Mouse (Mus musculus) neural tube, embryonic 11.5 days (tissue): ENCODE measurements around the gene Vps16. TPM values are rescaled to one million over a fixed set of nuclear protein-coding genes. Genes with fewer than 3 reads are reported as not detected.

Experiments
- ATAC-seq: fragments of 200-750 bp; cut with Nextera tagmentation; 2 replicates; pipeline ENCODE4 v1.8.0; 2017; ENCODE audit warnings: moderate number of reproducible peaks, mild to moderate bottlenecking, moderate TSS enrichment, moderate library complexity; ENCODE audit not compliant: insufficient read depth, low FRiP score, low TSS enrichment
- DNase-seq: peaks from one replicate; pipeline ENCODE4 v3.0.0-alpha.2; 2015; ENCODE audit warnings: low spot score
- H3K27ac ChIP-seq: fragments of 300-500 bp; sonication (generic); 2 replicates; pipeline ENCODE4 v1.5.1; 2014; ENCODE audit warnings: low read depth, mild to moderate bottlenecking, low read length
- H3K27me3 ChIP-seq: fragments of 300-500 bp; sonication (generic); 2 replicates; pipeline ENCODE4 v1.6.1; 2014; ENCODE audit warnings: mild to moderate bottlenecking, low read length, mixed read lengths; ENCODE audit not compliant: control insufficient read depth, insufficient read depth
- H3K36me3 ChIP-seq: fragments of 300-500 bp; sonication (generic); 2 replicates; pipeline ENCODE4 v1.6.1; 2014; ENCODE audit warnings: mild to moderate bottlenecking, low read length, moderate library complexity, mixed read lengths; ENCODE audit not compliant: control insufficient read depth, insufficient read depth
- H3K4me1 ChIP-seq: fragments of 300-500 bp; sonication (generic); 2 replicates; pipeline ENCODE4 v1.6.1; 2014; ENCODE audit warnings: low read length, mixed read lengths; ENCODE audit not compliant: control insufficient read depth, insufficient read depth
- H3K4me2 ChIP-seq: fragments of 300-500 bp; sonication (generic); 2 replicates; pipeline ENCODE4 v1.6.1; 2014; ENCODE audit warnings: low read depth, mild to moderate bottlenecking, moderate library complexity
- H3K4me3 ChIP-seq: fragments of 300-500 bp; sonication (generic); 2 replicates; pipeline ENCODE4 v1.5.1; 2014; ENCODE audit warnings: low read depth, low read length
- H3K9ac ChIP-seq: fragments of 300-500 bp; sonication (generic); 2 replicates; pipeline ENCODE4 v1.6.1; 2014; ENCODE audit warnings: mild to moderate bottlenecking, low read length
- H3K9me3 ChIP-seq: fragments of 300-500 bp; sonication (generic); 2 replicates; pipeline ENCODE4 v1.6.1; 2016; ENCODE audit warnings: low read length; ENCODE audit not compliant: control insufficient read depth
- WGBS: fragments of 180-500 bp; shearing (Covaris S2); extraction: QIAGEN DNeasy Blood & Tissue Kit; methylation state at CpG from one replicate; pipeline ENCODE4 v1.1.7; 2014; 5-methylcytosine and 5-hydroxymethylcytosine counted together
- polyA plus RNA-seq: library from polyadenylated mRNA; unstranded; fragments of >200 nt; fragmentation: Nextera tagmentation; extraction: Ambion mirVana; gene quantifications from 2 replicates; pipeline ENCODE4 v1.2.1, GENCODE M21; 2014

The Vps16 gene
- polyA plus RNA-seq, 1 experiment from 2014 or later, result 85.7 TPM

DNA sequence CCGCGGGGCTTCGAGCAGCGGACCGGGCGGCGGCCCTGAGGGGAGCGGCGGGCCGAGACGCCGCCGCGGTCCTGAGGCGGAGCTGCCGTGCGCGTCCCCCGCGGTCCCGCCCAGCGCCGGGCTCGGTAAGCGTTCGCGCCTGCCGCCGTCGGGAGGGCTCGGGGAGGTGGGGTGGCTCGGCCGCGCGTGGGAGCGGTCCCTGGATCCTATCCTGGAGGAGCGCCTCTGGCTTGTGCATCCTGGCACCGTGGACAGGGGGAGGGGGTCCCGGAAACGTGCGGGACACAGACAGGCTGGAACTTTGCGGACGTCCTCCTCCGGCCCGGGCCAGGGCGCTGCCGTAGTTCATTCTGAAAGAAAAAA is 26.3 kb downstream of the Vps16 start:
- H3K9ac ChIP-seq, result peak overlapping the region; percentile 87
- DNase-seq (no peak), ATAC-seq (peak; percentile 83)
- no peaks in the 10 kb centered on the region for H3K9me3 ChIP-seq
- peak overlapping the region; percentile 82 for H3K4me2 ChIP-seq
- H3K36me3 ChIP-seq, result no peaks in the 10 kb centered on the region
- peak overlapping the region; percentile 92 for H3K4me3 ChIP-seq
- under 1% methylated on average over 39 of the region's 47 CpGs for WGBS
- 0 out of 2 replicates have a peak, but pooled peaks cover 3% of the 10 kb centered on the region for H3K27me3 ChIP-seq
- peak overlapping the region; percentile 72; the same call in 1 of the 2 replicates for H3K27ac ChIP-seq
- peaks cover 9% of the 10 kb centered on the region for H3K4me1 ChIP-seq

DNA sequence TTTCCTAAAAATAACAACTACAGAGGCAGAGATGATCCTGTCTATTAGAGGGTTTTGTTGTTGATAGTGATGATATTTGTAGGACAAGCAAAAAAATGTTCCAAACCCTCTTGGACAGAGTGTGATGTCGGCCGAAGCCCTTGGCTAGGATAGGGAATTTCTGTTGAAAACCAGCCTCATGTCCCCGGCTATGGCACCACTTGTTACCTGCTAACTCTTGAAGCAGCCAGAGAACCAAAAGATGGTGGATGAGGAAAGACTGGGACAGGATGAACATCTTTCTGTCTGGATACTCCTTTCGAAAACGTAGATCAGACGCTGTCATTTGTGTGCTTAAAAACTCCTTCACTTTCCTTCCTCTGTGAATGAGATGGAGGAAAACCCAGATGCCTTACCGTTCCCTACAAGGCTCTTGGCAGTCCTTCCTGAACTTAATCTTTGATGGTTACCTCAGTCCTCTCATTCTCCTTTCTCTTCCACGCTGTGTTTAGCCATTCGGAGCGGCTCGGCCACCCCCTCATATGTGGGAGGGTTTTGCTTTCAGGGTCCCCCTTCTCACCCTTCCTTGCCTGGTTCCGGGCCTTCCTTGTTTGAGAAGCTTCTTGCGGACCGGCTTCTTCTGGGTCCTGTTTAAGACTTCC is 27.1 kb downstream of the Vps16 start:
- Histone ChIP-seq H3K9me3 (no peaks in the 10 kb centered on the region), H3K4me2 (peak overlapping the region; percentile 82), H3K27me3 (0 out of 2 replicates have a peak, but pooled peaks cover 3% of the 10 kb centered on the region), H3K4me3 (peak overlapping the region; percentile 92), H3K9ac (peak overlapping the region; percentile 87), H3K27ac (no peak overlapping the region), H3K36me3 (no peaks in the 10 kb centered on the region), H3K4me1 (peaks cover 9% of the 10 kb centered on the region)
- WGBS, result 76% methylated on average over 14 of the region's 14 CpGs
- DNase-seq (no peak), ATAC-seq (no peak)

DNA sequence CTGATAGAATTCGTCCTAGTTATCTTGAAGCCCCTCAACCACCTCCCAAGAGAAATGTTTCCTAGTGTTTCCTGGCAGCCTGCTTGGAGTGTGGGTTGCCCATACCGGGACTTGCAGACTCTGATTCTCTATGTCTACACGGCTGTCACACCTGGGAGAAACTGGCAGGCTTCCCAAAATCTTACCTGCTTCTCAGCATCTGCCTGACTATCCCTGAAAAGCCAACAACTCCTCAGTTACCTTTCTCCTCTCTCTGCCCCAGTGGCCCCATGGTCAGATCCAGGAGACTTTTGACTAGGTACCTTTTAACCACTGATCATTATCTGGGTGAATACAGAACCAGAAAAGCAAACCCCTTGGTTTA is 27.6 kb downstream of the Vps16 start:
- Histone ChIP-seq H3K4me3 (no peak overlapping the region), H3K9me3 (no peaks in the 10 kb centered on the region), H3K27ac (no peak overlapping the region), H3K27me3 (0 out of 2 replicates have a peak, but pooled peaks cover 3% of the 10 kb centered on the region), H3K36me3 (no peaks in the 10 kb centered on the region), H3K4me2 (peak overlapping the region; percentile 82; the same call in 1 of the 2 replicates), H3K9ac (no peak overlapping the region), H3K4me1 (peaks cover 9% of the 10 kb centered on the region)
- DNase-seq (no peak), ATAC-seq (no peak)
- WGBS, result 80% methylated on average over 3 of the region's 3 CpGs

DNA sequence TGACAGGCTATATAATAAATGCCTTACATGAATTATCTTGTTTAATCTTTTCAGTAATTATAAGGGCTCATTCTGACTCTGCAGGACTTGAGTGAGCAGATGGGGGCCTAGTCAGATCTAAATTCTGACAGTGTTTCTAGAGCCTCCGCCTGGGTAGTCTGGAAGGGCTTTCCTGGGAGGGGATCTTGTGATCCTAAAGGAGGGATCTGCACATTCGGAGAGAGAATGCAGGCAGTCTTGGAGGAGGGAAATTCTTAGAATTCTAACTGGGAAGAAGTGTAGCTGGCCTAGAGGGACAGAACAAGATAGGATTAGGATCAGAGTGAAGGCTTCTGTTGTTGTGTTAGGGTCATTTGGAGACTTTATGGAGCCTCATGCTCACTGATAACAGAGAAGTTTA is 28.1 kb downstream of the Vps16 start:
- H3K4me3 ChIP-seq, result no peak overlapping the region
- H3K9me3 ChIP-seq, result no peaks in the 10 kb centered on the region
- no peak overlapping the region for H3K4me2 ChIP-seq
- H3K9ac ChIP-seq, result no peak overlapping the region
- DNase-seq (no peak), ATAC-seq (no peak)
- H3K27me3 ChIP-seq, result 0 out of 2 replicates have a peak, but pooled peaks cover 3% of the 10 kb centered on the region
- H3K36me3 ChIP-seq, result no peaks in the 10 kb centered on the region
- H3K27ac ChIP-seq, result no peak overlapping the region
- H3K4me1 ChIP-seq, result peaks cover 9% of the 10 kb centered on the region
- WGBS, result 73% methylated on average over 2 of the region's 2 CpGs

DNA sequence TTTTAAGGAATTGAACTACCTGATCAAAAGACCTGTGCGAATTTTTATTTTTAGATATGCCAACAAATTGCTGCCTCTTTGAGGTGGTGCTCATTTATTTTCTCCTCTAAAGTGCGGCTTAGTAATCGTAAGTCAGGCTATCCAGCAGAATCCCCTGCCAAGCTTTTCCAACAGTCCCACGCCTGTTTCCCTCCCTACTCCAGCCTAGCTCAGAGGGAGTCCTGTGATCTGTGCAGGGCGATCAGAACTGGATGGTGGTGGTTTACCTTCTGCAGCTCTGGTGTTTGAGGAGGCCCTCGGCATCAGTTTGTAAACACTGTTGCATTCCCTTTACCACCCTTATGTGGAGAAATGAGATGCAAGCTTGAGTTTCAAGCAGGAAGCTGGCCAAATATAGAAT is 29.3 kb downstream of the Vps16 start:
- ATAC-seq, result no peak
- H3K9me3 ChIP-seq, result no peaks in the 10 kb centered on the region

DNA sequence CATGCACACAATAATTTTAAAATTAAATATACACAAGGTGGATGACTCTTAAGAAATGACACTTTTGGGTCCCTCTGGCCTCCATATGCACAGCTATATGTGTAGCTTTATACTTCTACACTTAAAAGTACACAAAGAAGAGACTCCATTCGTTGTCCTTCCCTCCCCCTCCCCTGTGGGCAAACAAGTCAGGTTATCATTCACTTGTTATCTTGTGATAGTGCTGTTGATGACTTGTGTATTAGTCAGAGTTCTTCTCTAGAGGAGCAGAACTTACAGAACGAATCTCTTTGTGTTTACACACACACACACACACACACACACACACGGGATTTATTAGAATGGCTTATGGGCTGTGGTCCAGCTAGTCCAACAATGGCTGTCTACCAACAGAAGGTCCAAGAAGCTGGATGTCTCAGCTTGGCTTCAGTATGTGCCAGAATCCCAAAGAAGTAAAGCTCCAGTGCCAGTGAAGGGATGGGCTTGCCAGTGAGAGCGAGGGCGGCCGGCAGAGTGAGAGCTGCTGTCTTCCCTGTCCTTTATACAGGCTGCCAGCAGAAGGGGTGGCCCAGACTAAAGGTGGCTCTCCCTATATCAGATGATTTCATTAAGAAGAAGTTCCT is 30.7 kb downstream of the Vps16 start:
- H3K27me3 ChIP-seq, result no peaks in the 10 kb centered on the region
- no peaks in the 10 kb centered on the region for H3K36me3 ChIP-seq
- no peak overlapping the region for H3K27ac ChIP-seq
- no peak for ATAC-seq
- no peak overlapping the region for H3K9ac ChIP-seq
- H3K4me1 ChIP-seq, result peaks cover 9% of the 10 kb centered on the region
- no peak for DNase-seq
- WGBS, result 90% methylated on average over 6 of the region's 6 CpGs
- no peak overlapping the region for H3K4me2 ChIP-seq
- no peaks in the 10 kb centered on the region for H3K9me3 ChIP-seq
- no peak overlapping the region for H3K4me3 ChIP-seq

More for the DNA sequence above, 29.3 kb downstream of the Vps16 start:
- Histone ChIP-seq H3K4me1 (peaks cover 9% of the 10 kb centered on the region), H3K4me3 (no peak overlapping the region), H3K9ac (no peak overlapping the region), H3K4me2 (no peak overlapping the region), H3K27ac (no peak overlapping the region), H3K36me3 (no peaks in the 10 kb centered on the region), H3K27me3 (0 out of 2 replicates have a peak, but pooled peaks cover 3% of the 10 kb centered on the region)
- WGBS, result 77% methylated on average over 6 of the region's 6 CpGs
- DNase-seq, result no peak

DNA sequence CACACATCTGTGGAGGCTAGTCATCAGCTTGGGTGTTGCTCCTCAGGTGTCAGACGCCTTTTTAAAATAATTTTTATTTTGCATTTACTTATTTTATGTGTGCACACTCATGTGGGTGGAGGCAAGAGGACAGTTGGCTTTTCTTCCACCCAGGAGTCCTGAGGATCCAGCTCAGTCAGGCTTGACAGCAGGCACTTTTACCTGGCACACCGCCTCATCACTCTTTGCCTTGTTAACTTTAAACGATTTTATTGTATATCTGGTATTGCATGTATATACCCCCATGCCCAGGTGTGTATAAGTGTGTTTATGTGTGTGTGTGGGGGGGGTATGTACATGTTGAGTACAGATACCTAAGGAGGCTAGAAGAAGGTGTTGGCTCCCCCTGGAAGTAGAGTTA is 33.7 kb downstream of the Vps16 start:
- Histone ChIP-seq H3K9me3 (no peaks in the 10 kb centered on the region), H3K9ac (no peak overlapping the region), H3K27ac (no peak overlapping the region), H3K36me3 (no peaks in the 10 kb centered on the region), H3K4me2 (no peak overlapping the region), H3K4me3 (no peak overlapping the region), H3K27me3 (no peaks in the 10 kb centered on the region), H3K4me1 (no peaks in the 10 kb centered on the region)
- no peak for ATAC-seq
- 93% methylated on average over 3 of the region's 3 CpGs for WGBS
- DNase-seq, result no peak

DNA sequence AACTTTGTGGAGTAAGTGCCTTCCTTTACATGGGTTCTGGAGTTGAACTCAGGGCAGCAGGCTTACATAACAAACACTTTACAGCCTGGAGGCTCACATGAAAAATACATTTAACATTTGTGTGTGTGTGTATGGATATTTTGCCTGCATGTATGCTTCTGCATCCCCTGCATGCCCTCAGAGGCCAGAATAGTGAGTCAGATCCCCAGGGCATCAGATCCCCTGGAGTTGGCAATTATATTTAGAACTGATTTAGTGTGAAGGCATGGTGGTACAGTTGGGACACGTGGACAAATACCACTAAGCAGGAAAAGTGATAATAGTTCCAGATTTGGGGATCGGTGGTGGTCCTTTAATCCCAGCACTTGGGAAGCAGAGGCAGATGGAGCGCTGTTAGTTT is 35.4 kb downstream of the Vps16 start:
- no peak overlapping the region for H3K4me2 ChIP-seq
- no peaks in the 10 kb centered on the region for H3K9me3 ChIP-seq
- no peak for DNase-seq
- H3K9ac ChIP-seq, result no peak overlapping the region
- no peak overlapping the region for H3K27ac ChIP-seq
- no peak for ATAC-seq
- no peaks in the 10 kb centered on the region for H3K4me1 ChIP-seq
- no peak overlapping the region for H3K4me3 ChIP-seq
- 91% methylated on average over 3 of the region's 3 CpGs for WGBS
- no peaks in the 10 kb centered on the region for H3K36me3 ChIP-seq
- no peaks in the 10 kb centered on the region for H3K27me3 ChIP-seq
